In the genomic region with DNA sequence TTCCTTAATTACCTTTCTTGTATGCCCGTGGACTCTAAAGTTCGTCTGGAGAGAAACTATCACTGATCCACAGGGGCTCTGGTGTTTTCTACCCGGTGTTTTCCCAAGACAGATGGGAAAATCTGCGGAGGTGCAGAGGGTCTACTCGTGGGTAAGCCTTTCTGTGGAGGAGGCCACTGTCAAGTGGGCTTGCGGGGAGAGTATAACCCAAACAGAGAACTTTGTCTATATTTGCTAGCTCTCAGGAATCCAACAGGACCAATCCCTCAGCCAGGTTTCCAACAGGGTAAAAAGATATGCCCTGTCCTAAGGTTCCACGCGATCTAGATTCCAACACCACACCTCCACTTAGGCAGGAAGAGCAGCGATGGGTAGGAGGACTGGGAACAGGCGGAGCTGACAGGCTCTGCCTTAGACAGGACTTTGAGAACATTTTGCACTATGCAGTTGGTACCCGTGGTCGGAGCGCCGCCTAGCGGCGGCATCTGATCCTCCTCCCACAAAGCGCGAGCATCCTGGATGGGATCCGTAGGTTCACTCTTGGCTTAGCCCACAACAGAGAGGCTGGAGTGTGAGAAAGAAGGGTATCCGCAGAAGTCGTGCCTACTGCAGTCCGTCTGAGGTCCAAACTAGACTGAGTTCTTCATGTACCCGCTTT, we compare ENCODE assay signal across 8 mouse cellular contexts. TPM values are rescaled to one million over a fixed set of nuclear protein-coding genes. Genes with fewer than 3 reads are reported as not detected.
A peak's percentile ranks its signal among the peaks of the same experiment; 100 is the strongest.
DNase-seq lines count a peak whose midpoint lies in the region; ATAC-seq and TF ChIP-seq lines count a peak whose summit lies in the region.

No protein-coding gene starts in this region.

- peak; percentile 86 for TF ChIP-seq CTCF in gastrocnemius, adult 2 months (IDR thresholded peaks at IDR 0.05)

- no peak overlapping the region for H3K4me3 ChIP-seq in gastrocnemius, adult 2 months
- no peak overlapping the region for H3K4me3 ChIP-seq in intestine, embryonic 14.5 days (ENCODE audit: low read depth, low read length)
- H3K4me3 ChIP-seq in midbrain, embryonic 13.5 days (replicated peaks) = no peak overlapping the region

- H3K27ac ChIP-seq in gastrocnemius, adult 2 months = no peak overlapping the region
- H3K27ac ChIP-seq in intestine, embryonic 14.5 days (ENCODE audit: low read depth) = no peak overlapping the region
- no peak overlapping the region for H3K27ac ChIP-seq in midbrain, embryonic 13.5 days

- intact Hi-C loops in gastrocnemius, adult 2 months (cut with DNase I) = loop anchor here (2.0 to 10.0 kb wide), 3 partner anchors 266 to 432 kb away; partner anchors contain the start of gene Tmem230
- intact Hi-C loops in left cerebral cortex, postnatal 25 days (cut with DNase I) = loop anchor here (1.0 to 5.0 kb wide), 3 partner anchors 250 to 390 kb away; partner anchors contain the start of gene Adra1d

- no peaks in the 10 kb centered on the region for H3K36me3 ChIP-seq in intestine, embryonic 14.5 days (ENCODE audit: control insufficient read depth, insufficient read depth, low read length)
- no peaks in the 10 kb centered on the region for H3K36me3 ChIP-seq in midbrain, embryonic 13.5 days
- H3K36me3 ChIP-seq in splenic B cell, adult 2 months (ENCODE audit: control insufficient read depth, insufficient read depth, low read length, poor library complexity, severe bottlenecking) = no peaks in the 10 kb centered on the region

- peak; percentile 78 for ATAC-seq in intestine, embryonic 14.5 days (replicated peaks; ENCODE audit: low FRiP score, low TSS enrichment, low read depth)
- peak; percentile 93 for ATAC-seq in midbrain, embryonic 13.5 days

- H3K4me2 ChIP-seq in intestine, embryonic 14.5 days (ENCODE audit: low read length) = no peak overlapping the region
- H3K4me2 ChIP-seq in midbrain, embryonic 13.5 days (replicated peaks) = no peak overlapping the region

- no peaks in the 10 kb centered on the region; the same call in 1 of the 2 replicates for H3K4me1 ChIP-seq in intestine, embryonic 14.5 days (replicated peaks; ENCODE audit: control insufficient read depth, insufficient read depth, low read length)
- peaks cover 6% of the 10 kb centered on the region for H3K4me1 ChIP-seq in midbrain, embryonic 13.5 days (replicated peaks)

- H3K9me3 ChIP-seq in intestine, embryonic 14.5 days (ENCODE audit: control insufficient read depth, low read length) = no peaks in the 10 kb centered on the region
- no peaks in the 10 kb centered on the region for H3K9me3 ChIP-seq in midbrain, embryonic 13.5 days

- H3K9ac ChIP-seq in intestine, embryonic 14.5 days (ENCODE audit: low read length) = no peak overlapping the region
- no peak overlapping the region for H3K9ac ChIP-seq in midbrain, embryonic 13.5 days (replicated peaks)

- 19% methylated on average over 23 of the region's 23 CpGs for WGBS in intestine, embryonic 14.5 days
- 21% methylated on average over 23 of the region's 23 CpGs for WGBS in midbrain, embryonic 13.5 days

- peak; percentile 26 to 74 for DNase-seq in spleen, postnatal 10 days (ENCODE audit: low spot score in 2 of 2)
- no peak for DNase-seq in spleen, adult 12 weeks (ENCODE audit: low spot score)
- DNase-seq in cerebellum, postnatal 36 days = peak; percentile 71 to 73
- peak; percentile 72 for DNase-seq in gastrocnemius, adult 2 months
- DNase-seq in intestine, embryonic 14.5 days (ENCODE audit: low spot score) = peak; percentile 94
- DNase-seq in left cerebral cortex, postnatal 25 days (ENCODE audit: low spot score in 2 of 2) = peak; percentile 40 to 88
- peak; percentile 56 for DNase-seq in splenic B cell, adult 2 months (ENCODE audit: low read depth, low spot score)

- no peaks in the 10 kb centered on the region for H3K27me3 ChIP-seq in intestine, embryonic 14.5 days (replicated peaks; ENCODE audit: control insufficient read depth, insufficient read depth, low read length)
- H3K27me3 ChIP-seq in midbrain, embryonic 13.5 days = no peaks in the 10 kb centered on the region
- H3K27me3 ChIP-seq in splenic B cell, adult 2 months (ENCODE audit: control insufficient read depth, insufficient read depth, low read length, poor library complexity, severe bottlenecking) = no peaks in the 10 kb centered on the region

RNA-seq across cellular contexts. Expression of gene Erv3, which starts 46.9 kb away (rescaled TPM):
- total RNA-seq in gastrocnemius, adult 2 months (2021) = not detected
- not detected in 2 replicates for polyA plus RNA-seq in intestine, embryonic 14.5 days (2014; fragmentation: Nextera tagmentation; extraction: Ambion mirVana)
- under 1 TPM in 1 of 2 experiments, not detected in 1; 0.23 TPM for total RNA-seq in left cerebral cortex, postnatal 25 days (2021)
- polyA plus RNA-seq in midbrain, embryonic 13.5 days (2015; fragmentation: Nextera tagmentation; extraction: Ambion mirVana) = not detected in 2 replicates
